Mouse (Mus musculus) forebrain, embryonic 11.5 days (tissue): ENCODE measurements around the gene Serpinb9. TPM values are rescaled to one million over a fixed set of nuclear protein-coding genes. Genes with fewer than 3 reads are reported as not detected.
A peak's percentile ranks its signal among the peaks of the same experiment; 100 is the strongest.

Experiments used
- ATAC-seq: fragments of 200-750 bp; cut with Nextera tagmentation; replicated peaks from 2 replicates; pipeline ENCODE4 v1.8.0; 2017; ENCODE audit warnings: moderate TSS enrichment; ENCODE audit not compliant: low FRiP score
- DNase-seq: peaks from one replicate; pipeline ENCODE4 v3.0.0-alpha.2; 2017; ENCODE audit warnings: low spot score
- H3K27ac ChIP-seq: fragments of 300-500 bp; sonication (generic); 2 replicates; pipeline ENCODE4 v1.5.1; 2014; ENCODE audit warnings: low read depth, low read length
- H3K27me3 ChIP-seq: fragments of 300-500 bp; sonication (generic); 2 replicates; pipeline ENCODE4 v1.6.1; 2014; ENCODE audit warnings: mild to moderate bottlenecking, low read length, mixed read lengths; ENCODE audit not compliant: control insufficient read depth, insufficient read depth
- H3K36me3 ChIP-seq: fragments of 300-500 bp; sonication (generic); 2 replicates; pipeline ENCODE4 v1.6.1; 2014; ENCODE audit warnings: mild to moderate bottlenecking, low read length, moderate library complexity, mixed read lengths; ENCODE audit not compliant: control insufficient read depth, insufficient read depth
- H3K4me1 ChIP-seq: fragments of 300-500 bp; sonication (generic); replicated peaks from 2 replicates; pipeline ENCODE4 v1.6.1; 2014; ENCODE audit warnings: low read length, mixed read lengths; ENCODE audit not compliant: control insufficient read depth, insufficient read depth
- H3K4me2 ChIP-seq: fragments of 300-500 bp; sonication (generic); 2 replicates; pipeline ENCODE4 v1.6.1; 2014; ENCODE audit warnings: low read depth, mild to moderate bottlenecking, low read length, moderate library complexity, mixed read lengths; ENCODE audit not compliant: severe bottlenecking
- H3K4me3 ChIP-seq: fragments of 300-500 bp; sonication (generic); 2 replicates; pipeline ENCODE4 v1.5.1; 2014; ENCODE audit warnings: low read depth, low read length
- H3K9ac ChIP-seq: fragments of 300-500 bp; sonication (generic); 2 replicates; pipeline ENCODE4 v1.6.1; 2014; ENCODE audit warnings: low read length
- H3K9me3 ChIP-seq: fragments of 300-500 bp; sonication (generic); 2 replicates; pipeline ENCODE4 v1.6.1; 2016; ENCODE audit warnings: low read length, mixed read lengths; ENCODE audit not compliant: control insufficient read depth
- WGBS: fragments of 180-500 bp; shearing (Covaris S2); extraction: QIAGEN DNeasy Blood & Tissue Kit; methylation state at CpG from one replicate; pipeline ENCODE4 v1.1.7; 2014; 5-methylcytosine and 5-hydroxymethylcytosine counted together
- polyA plus RNA-seq: library from polyadenylated mRNA; unstranded; fragments of >200 nt; fragmentation: Nextera tagmentation; extraction: Ambion mirVana; gene quantifications from 2 replicates; pipeline ENCODE4 v1.2.1, GENCODE M21; 2014

Serpinb9 gene
- polyA plus RNA-seq, 1 experiment from 2014 or later, result 0.99 TPM

- Histone ChIP-seq H3K27ac (no peak overlapping the region), H3K9me3 (no peaks in the 10 kb centered on the region), H3K4me3 (no peak overlapping the region), H3K36me3 (no peaks in the 10 kb centered on the region), H3K9ac (no peak overlapping the region), H3K4me1 (no peaks in the 10 kb centered on the region), H3K4me2 (no peak overlapping the region), H3K27me3 (no peaks in the 10 kb centered on the region)
- no peak for DNase-seq
- 81% methylated on average over 10 of the region's 10 CpGs for WGBS
- no peak for ATAC-seq
Measured at GRCm38 (mm10) chr13:32993152-32993893, 9.7 kb upstream of the Serpinb9 start.

DNA sequence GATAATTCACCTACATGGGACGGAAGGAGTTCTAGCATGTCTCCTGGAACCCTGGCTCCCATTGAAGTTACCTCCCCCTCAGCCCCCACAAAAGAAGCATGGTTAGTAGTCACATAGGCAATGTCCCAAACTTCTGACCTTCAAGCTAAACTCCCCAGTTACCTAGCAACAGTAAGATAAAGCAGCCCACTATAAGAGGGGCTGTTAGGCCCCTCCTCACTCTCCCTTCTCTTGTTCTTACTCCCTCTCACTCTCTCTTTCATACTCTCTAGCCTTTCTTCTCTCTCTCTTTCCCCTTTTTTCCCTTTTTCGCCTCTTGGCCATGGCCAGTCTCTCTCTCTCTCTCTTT lies 9.2 kb upstream of the Serpinb9 start:
- no peaks in the 10 kb centered on the region for H3K36me3 ChIP-seq
- no peaks in the 10 kb centered on the region for H3K27me3 ChIP-seq
- no peak overlapping the region for H3K27ac ChIP-seq
- no peak overlapping the region for H3K4me3 ChIP-seq
- H3K4me1 ChIP-seq, result no peaks in the 10 kb centered on the region
- ATAC-seq, result no peak
- H3K9me3 ChIP-seq, result no peaks in the 10 kb centered on the region
- DNase-seq, result no peak
- 82% methylated on average over 2 of the region's 2 CpGs for WGBS
- H3K9ac ChIP-seq, result no peak overlapping the region
- no peak overlapping the region for H3K4me2 ChIP-seq

DNA sequence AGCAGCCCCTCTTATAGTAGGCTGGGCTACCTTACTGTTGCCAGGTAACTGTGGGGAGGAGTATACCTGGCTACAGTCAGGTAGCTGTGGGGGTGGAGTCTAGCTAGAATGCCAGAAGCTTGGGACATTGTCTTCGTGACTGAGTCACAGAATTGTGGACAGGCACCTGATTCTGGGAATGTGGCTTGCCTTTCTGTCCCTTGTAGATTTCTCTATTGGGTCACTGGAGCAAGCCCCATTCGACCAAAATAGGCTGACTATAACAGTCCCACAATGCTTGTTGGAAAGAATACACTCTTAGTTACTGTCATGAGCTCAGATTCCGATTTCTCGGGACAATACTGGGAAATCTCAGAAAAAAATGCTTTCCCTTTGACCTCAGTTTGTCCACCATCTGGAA lies 8.0 kb upstream of the Serpinb9 start:
- Histone ChIP-seq H3K4me2 (no peak overlapping the region), H3K4me3 (no peak overlapping the region), H3K27me3 (no peaks in the 10 kb centered on the region), H3K4me1 (no peaks in the 10 kb centered on the region), H3K9me3 (no peaks in the 10 kb centered on the region), H3K36me3 (no peaks in the 10 kb centered on the region), H3K9ac (no peak overlapping the region), H3K27ac (no peak overlapping the region)
- DNase-seq (no peak), ATAC-seq (no peak)
- WGBS, result 79% methylated on average over 4 of the region's 4 CpGs

DNA sequence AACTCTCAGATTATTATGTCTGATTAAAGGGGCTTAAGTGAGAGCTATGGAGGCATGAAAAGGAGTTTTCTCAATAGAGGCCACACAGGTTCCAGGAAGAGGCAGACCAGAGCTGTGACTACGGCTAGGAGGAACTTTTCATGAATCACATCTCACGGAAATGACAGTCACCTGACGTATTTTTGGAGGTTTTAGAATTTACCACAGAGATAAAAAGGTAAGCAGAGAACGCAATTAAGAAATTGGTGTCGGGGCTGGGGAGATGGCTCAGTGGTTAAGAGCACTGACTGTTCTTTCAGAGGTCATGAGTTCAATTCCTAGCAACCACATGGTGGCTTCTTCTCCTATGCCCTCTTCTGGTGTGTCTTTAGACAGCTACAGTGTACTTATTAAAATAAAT lies 1.7 kb upstream of the Serpinb9 start:
- H3K9me3 ChIP-seq, result no peaks in the 10 kb centered on the region
- H3K4me1 ChIP-seq, result no peaks in the 10 kb centered on the region
- no peak overlapping the region for H3K4me2 ChIP-seq
- WGBS, result 86% methylated on average over 5 of the region's 5 CpGs
- H3K4me3 ChIP-seq, result no peak overlapping the region
- H3K36me3 ChIP-seq, result no peaks in the 10 kb centered on the region
- DNase-seq (no peak), ATAC-seq (no peak)
- H3K27ac ChIP-seq, result no peak overlapping the region
- H3K27me3 ChIP-seq, result no peaks in the 10 kb centered on the region
- no peak overlapping the region for H3K9ac ChIP-seq

DNA sequence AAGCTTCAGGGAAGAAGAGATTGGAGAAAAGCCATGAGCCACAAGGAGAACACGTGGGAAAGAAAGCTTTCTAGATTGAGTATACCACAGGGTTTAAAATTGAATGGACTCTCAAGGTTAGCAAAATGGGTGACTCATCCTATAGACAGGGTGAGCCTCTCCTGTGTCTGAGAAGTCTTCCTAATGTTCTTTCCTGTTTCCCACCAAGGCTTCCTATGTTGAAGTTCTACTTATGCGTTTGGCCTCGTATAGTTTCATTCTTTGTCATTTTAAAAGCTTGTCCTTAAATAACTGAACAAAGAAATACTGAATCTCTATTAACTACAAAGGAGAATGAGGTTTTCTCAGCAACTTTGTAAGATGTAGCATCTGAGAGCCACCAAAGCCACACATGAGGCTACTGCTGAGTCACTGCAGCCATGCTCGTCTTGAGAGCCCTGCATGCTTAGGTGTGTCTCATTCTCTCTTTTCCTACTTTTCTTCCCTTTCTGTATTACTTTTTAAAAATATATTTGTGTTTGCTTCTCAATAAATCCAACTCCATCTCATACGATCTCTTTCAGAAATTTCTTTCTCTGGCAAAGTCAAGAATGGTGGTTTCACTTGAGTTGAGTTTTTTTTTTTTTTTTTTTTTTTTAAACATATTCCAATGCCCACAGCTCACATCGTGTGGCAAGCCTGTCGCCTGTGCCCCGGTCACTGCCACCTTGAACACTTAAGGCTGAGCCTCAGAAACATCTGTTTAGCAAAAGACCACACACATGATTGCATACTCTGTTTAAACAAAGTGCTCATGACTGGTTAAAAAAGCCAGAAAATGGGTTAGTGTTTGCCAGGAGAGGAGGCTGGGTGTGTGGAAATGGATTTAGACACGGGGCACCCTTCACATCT lies 718 bp downstream of the Serpinb9 start:
- DNase-seq (no peak), ATAC-seq (peak; percentile 39)
- H3K9ac ChIP-seq, result peak overlapping the region; percentile 27; the same call in 1 of the 2 replicates
- H3K4me3 ChIP-seq, result no peak overlapping the region; the same call in 1 of the 2 replicates
- peak overlapping the region; percentile 26; the same call in 1 of the 2 replicates for H3K4me2 ChIP-seq
- H3K27ac ChIP-seq, result no peak overlapping the region
- no peaks in the 10 kb centered on the region for H3K36me3 ChIP-seq
- no peaks in the 10 kb centered on the region for H3K9me3 ChIP-seq
- no peaks in the 10 kb centered on the region for H3K4me1 ChIP-seq
- no peaks in the 10 kb centered on the region for H3K27me3 ChIP-seq
- 81% methylated on average over 9 of the region's 9 CpGs for WGBS

DNA sequence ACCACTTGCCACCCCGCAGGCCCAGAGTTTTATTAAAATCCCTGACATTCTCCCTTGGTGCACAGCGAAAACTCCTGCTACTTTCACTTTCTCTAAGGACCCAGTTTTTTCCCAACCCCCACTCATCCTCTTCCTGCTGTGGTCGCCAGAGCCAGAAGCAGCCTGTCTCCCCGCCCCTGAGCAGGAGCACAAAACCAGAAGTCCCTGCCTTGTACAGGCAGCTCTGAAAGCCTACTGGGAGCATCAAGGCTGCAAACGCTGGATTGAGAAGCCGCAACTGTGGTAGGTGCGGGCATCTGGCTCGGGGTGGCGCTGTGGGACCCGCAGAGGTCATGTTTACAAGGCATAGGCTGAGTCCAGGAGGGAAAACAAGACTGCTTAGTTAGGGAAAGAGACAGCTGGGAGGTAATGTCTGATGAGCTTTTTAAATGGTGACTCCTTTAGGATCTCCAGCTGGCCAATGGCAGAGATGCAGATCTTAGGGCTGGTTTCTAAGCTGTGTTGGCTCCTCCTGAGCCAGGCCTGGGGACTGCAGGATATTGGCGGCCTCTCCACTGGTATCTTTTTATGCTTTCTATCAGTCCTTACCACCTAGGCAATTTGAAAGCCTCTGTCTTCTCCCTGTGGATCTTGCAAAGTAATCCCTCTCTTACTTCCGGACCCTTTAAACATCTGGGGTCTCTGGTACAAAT lies 1.5 kb downstream of the Serpinb9 start:
- Histone ChIP-seq H3K9ac (peak overlapping the region; percentile 27; the same call in 1 of the 2 replicates), H3K27me3 (no peaks in the 10 kb centered on the region), H3K4me1 (no peaks in the 10 kb centered on the region), H3K9me3 (no peaks in the 10 kb centered on the region), H3K27ac (no peak overlapping the region), H3K36me3 (no peaks in the 10 kb centered on the region), H3K4me2 (peak overlapping the region; percentile 26; the same call in 1 of the 2 replicates), H3K4me3 (peak overlapping the region; percentile 5; the same call in 1 of the 2 replicates)
- DNase-seq (peak; percentile 78), ATAC-seq (peak; percentile 86)
- 20% methylated on average over 12 of the region's 12 CpGs for WGBS

GRCm38 (mm10) chr13:33005501-33006075 lies 2.5 kb downstream of the Serpinb9 start:
- whole genome bisulfite sequencing, result 63% methylated on average over 2 of the region's 2 CpGs
- ATAC-seq, result no peak
- Histone ChIP-seq H3K9ac (no peak overlapping the region), H3K4me3 (no peak overlapping the region), H3K27me3 (no peaks in the 10 kb centered on the region), H3K4me1 (no peaks in the 10 kb centered on the region), H3K9me3 (no peaks in the 10 kb centered on the region), H3K4me2 (no peak overlapping the region), H3K36me3 (no peaks in the 10 kb centered on the region), H3K27ac (no peak overlapping the region)
- DNase-seq, result no peak

DNA sequence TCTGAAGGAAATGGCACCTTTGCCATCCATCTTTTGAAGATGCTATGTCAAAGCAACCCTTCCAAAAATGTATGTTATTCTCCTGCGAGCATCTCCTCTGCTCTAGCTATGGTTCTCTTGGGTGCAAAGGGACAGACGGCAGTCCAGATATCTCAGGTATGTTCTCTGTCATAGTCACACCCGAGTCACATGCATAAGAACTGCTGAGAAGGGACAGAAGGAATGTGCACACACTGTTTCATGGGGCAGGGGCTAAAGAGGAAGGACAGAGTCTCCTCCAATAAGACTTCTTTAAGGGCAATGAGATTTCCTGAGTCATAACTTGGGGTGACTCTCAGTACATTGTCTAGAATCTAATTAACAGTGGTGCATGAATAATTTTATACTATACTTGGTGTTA lies 3.5 kb downstream of the Serpinb9 start:
- Histone ChIP-seq H3K9me3 (no peaks in the 10 kb centered on the region), H3K4me1 (no peaks in the 10 kb centered on the region), H3K9ac (no peak overlapping the region), H3K4me3 (no peak overlapping the region), H3K27me3 (no peaks in the 10 kb centered on the region), H3K4me2 (no peak overlapping the region), H3K27ac (no peak overlapping the region), H3K36me3 (no peaks in the 10 kb centered on the region)
- ATAC-seq, result no peak
- no peak for DNase-seq
- WGBS, result 85% methylated on average over 3 of the region's 3 CpGs
